Mouse (Mus musculus): ENCODE results near the gene Iqce.

DNA sequence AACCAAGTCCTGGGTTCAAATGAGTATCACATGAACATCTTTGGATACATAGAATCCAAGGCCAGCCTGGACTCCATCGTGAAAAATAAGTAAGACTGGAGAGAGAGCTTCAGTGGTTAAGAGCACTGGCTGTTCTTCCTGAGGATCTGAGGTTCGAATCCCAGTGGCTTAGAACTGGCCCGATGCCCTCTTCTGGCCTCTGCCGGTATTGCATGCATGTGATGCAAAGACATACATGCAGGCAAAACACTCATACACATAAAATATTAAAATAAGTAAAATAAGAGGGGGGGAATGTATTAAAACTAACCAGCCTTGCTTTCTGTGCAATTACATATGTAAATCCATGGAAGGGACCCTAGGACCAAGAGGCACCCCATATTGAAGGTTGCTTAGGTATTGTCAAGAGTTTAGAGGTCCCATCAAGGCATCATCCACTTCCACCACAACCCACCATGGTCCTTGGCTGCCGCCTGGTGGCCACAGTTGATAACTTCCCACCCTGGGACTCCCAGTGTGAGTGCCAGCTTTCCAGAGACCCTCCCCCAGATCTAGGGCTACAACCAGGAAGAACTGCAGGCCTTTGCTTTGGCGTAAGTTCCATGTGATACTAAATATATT is 82.9 kb downstream of the Iqce start:
- peak; percentile 77 for TF ChIP-seq CTCF (IDR thresholded peaks at IDR 0.05; ENCODE audit: borderline replicate concordance, insufficient read depth, low read length)
- no peak for TF ChIP-seq POLR2A (IDR thresholded peaks at IDR 0.05; ENCODE audit: low read depth, low read length)

Measured in embryonic fibroblast, embryonic 13.5 days (primary cell).